Mouse (Mus musculus) neural tube, embryonic 15.5 days (tissue): Measurements from ENCODE around the gene Mtap. TPM values are rescaled to one million over a fixed set of nuclear protein-coding genes. Genes with fewer than 3 reads are reported as not detected.

ENCODE experiments used
- ATAC-seq: fragments of 200-750 bp; cut with Nextera tagmentation; 2 replicates; pipeline ENCODE4 v1.8.0; 2017; ENCODE audit warnings: mild to moderate bottlenecking, moderate TSS enrichment, moderate library complexity; ENCODE audit not compliant: low FRiP score
- H3K27ac ChIP-seq: fragments of 300-500 bp; sonication (generic); replicated peaks from 2 replicates; pipeline ENCODE4 v1.5.1; 2015; ENCODE audit warnings: mild to moderate bottlenecking, inconsistent platforms
- H3K27me3 ChIP-seq: fragments of 300-500 bp; sonication (generic); replicated peaks from 2 replicates; pipeline ENCODE4 v1.6.1; 2015; ENCODE audit warnings: inconsistent platforms
- H3K36me3 ChIP-seq: fragments of 300-500 bp; sonication (generic); 2 replicates; pipeline ENCODE4 v1.6.1; 2015; ENCODE audit warnings: inconsistent platforms
- H3K4me1 ChIP-seq: fragments of 300-500 bp; sonication (generic); 2 replicates; pipeline ENCODE4 v1.6.1; 2015; ENCODE audit warnings: inconsistent platforms
- H3K4me2 ChIP-seq: fragments of 300-500 bp; sonication (generic); 2 replicates; pipeline ENCODE4 v1.6.1; 2015; ENCODE audit warnings: inconsistent platforms, mild to moderate bottlenecking, moderate library complexity
- H3K4me3 ChIP-seq: fragments of 300-500 bp; sonication (generic); replicated peaks from 2 replicates; pipeline ENCODE4 v1.5.1; 2015; ENCODE audit warnings: mild to moderate bottlenecking, inconsistent platforms
- H3K9ac ChIP-seq: fragments of 300-500 bp; sonication (generic); replicated peaks from 2 replicates; pipeline ENCODE4 v1.6.1; 2015; ENCODE audit warnings: mild to moderate bottlenecking, inconsistent platforms
- H3K9me3 ChIP-seq: fragments of 300-500 bp; sonication (generic); replicated peaks from 2 replicates; pipeline ENCODE4 v1.6.1; 2016; ENCODE audit warnings: inconsistent platforms
- WGBS: fragments of 180-500 bp; shearing (Covaris S2); methylation state at CpG from one replicate; pipeline ENCODE4 v1.1.7; 2015; ENCODE audit warnings: mixed read lengths; 5-methylcytosine and 5-hydroxymethylcytosine counted together
- polyA plus RNA-seq: library from polyadenylated mRNA; unstranded; fragments of >200 nt; fragmentation: Nextera tagmentation; extraction: Ambion mirVana; gene quantifications from 2 replicates; pipeline ENCODE4 v1.2.1, GENCODE M21; 2015

Gene Mtap
- polyA plus RNA-seq, 1 experiment from 2014 or later: 27.1 TPM

DNA sequence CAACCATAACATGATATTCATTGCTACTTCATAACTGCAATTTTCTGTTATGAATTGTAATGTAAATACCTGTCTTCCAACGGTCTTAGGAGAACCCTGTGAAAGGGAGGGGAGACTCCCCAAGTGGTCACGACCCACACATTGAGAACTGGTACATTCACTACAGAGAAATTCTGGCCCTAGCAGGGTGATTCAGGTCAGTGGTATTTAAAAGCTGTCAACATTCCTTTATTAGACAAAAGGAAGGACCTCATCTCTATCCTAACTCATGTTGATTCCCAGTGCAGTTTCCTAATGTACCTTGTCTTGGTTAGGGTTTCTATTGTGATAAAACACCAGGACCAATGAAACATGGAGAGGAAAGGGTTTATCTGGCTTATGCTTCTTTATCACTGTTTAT is 20.9 kb upstream of the Mtap start:
- H3K27me3 ChIP-seq: no peaks in the 10 kb centered on the region
- no peaks in the 10 kb centered on the region for H3K36me3 ChIP-seq
- H3K9me3 ChIP-seq: no peaks in the 10 kb centered on the region
- H3K4me1 ChIP-seq: no peaks in the 10 kb centered on the region
- no peak overlapping the region for H3K9ac ChIP-seq
- H3K27ac ChIP-seq: no peak overlapping the region
- ATAC-seq: no peak
- 89% methylated on average over 2 of the region's 2 CpGs for WGBS
- no peak overlapping the region for H3K4me3 ChIP-seq
- no peak overlapping the region for H3K4me2 ChIP-seq

- H3K4me2 ChIP-seq: no peak overlapping the region
- H3K27ac ChIP-seq: no peak overlapping the region
- H3K4me1 ChIP-seq: no peaks in the 10 kb centered on the region
- no peak overlapping the region for H3K4me3 ChIP-seq
- no peak for ATAC-seq
- no peaks in the 10 kb centered on the region for H3K36me3 ChIP-seq
- no peaks in the 10 kb centered on the region for H3K27me3 ChIP-seq
- no peak overlapping the region for H3K9ac ChIP-seq
- H3K9me3 ChIP-seq: no peaks in the 10 kb centered on the region
Observed at GRCm38 (mm10) chr4:89119900-89120299, 17.0 kb upstream of the Mtap start.

DNA sequence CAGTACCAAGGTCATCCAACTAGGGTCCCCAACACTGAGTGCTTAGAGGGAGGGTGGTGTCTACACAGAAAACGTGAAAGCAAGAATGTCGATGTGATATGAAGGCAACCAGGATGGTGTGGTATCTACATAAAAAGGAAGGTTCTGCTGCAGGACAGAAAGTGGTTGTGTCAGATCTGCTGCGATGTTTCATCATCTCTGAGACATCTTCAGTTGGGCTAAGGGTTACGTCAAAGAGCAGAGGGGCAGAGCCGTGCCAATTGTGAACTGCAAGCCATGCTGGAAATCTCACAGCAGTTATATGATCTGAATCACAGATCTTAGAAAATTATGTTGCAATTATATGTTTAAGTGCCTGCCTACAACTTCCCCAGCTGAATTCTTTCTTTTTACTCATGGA is 16.6 kb upstream of the Mtap start:
- WGBS: 92% methylated on average over 5 of the region's 5 CpGs
- Histone ChIP-seq H3K27me3 (no peaks in the 10 kb centered on the region), H3K27ac (no peak overlapping the region), H3K9ac (no peak overlapping the region), H3K4me3 (no peak overlapping the region), H3K4me1 (no peaks in the 10 kb centered on the region), H3K36me3 (no peaks in the 10 kb centered on the region), H3K9me3 (no peaks in the 10 kb centered on the region), H3K4me2 (no peak overlapping the region)
- ATAC-seq: no peak

GRCm38 (mm10) chr4:89123446-89124243 is 13.3 kb upstream of the Mtap start:
- Histone ChIP-seq H3K4me3 (no peak overlapping the region), H3K36me3 (no peaks in the 10 kb centered on the region), H3K4me1 (peaks cover 4% of the 10 kb centered on the region; the same call in 1 of the 2 replicates), H3K27me3 (no peaks in the 10 kb centered on the region), H3K4me2 (no peak overlapping the region), H3K9me3 (no peaks in the 10 kb centered on the region), H3K9ac (no peak overlapping the region), H3K27ac (no peak overlapping the region)
- 84% methylated on average over 16 of the region's 16 CpGs for WGBS
- no peak for ATAC-seq

- H3K27ac ChIP-seq: no peak overlapping the region
- H3K9ac ChIP-seq: no peak overlapping the region
- WGBS: 58% methylated on average over 5 of the region's 5 CpGs
- H3K4me1 ChIP-seq: peaks cover 6% of the 10 kb centered on the region; the same call in 1 of the 2 replicates
- H3K4me2 ChIP-seq: no peak overlapping the region
- ATAC-seq: no peak
- no peaks in the 10 kb centered on the region for H3K9me3 ChIP-seq
- H3K36me3 ChIP-seq: no peaks in the 10 kb centered on the region
- no peak overlapping the region for H3K4me3 ChIP-seq
- H3K27me3 ChIP-seq: no peaks in the 10 kb centered on the region
Observed at GRCm38 (mm10) chr4:89127674-89128073, 9.2 kb upstream of the Mtap start.

- H3K9ac ChIP-seq: no peak overlapping the region
- 29% methylated on average over 20 of the region's 20 CpGs for WGBS
- no peak overlapping the region for H3K27ac ChIP-seq
- no peaks in the 10 kb centered on the region for H3K27me3 ChIP-seq
- H3K9me3 ChIP-seq: no peaks in the 10 kb centered on the region
- H3K4me1 ChIP-seq: peaks cover 6% of the 10 kb centered on the region; the same call in 1 of the 2 replicates
- no peaks in the 10 kb centered on the region for H3K36me3 ChIP-seq
- no peak overlapping the region for H3K4me2 ChIP-seq
- no peak for ATAC-seq
- no peak overlapping the region for H3K4me3 ChIP-seq
Observed at GRCm38 (mm10) chr4:89128080-89128936, 8.6 kb upstream of the Mtap start.

DNA sequence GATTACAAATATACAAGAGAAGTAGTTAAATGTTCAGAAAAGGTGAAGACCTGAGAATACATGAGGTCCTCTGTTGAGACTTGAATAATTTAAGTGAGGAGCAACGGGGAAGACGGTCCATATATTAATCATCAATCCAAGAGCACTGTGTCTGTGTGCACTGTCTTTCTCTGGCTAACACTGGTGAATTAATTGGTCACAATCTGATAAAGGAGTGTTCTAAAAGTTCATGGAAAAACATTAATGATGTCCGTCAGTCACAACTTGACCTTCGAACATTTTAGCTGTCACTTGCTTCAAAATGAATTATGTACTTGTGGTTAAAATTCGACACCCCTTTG is 8.0 kb upstream of the Mtap start:
- no peak overlapping the region for H3K9ac ChIP-seq
- no peaks in the 10 kb centered on the region for H3K36me3 ChIP-seq
- H3K4me1 ChIP-seq: peaks cover 6% of the 10 kb centered on the region; the same call in 1 of the 2 replicates
- no peaks in the 10 kb centered on the region for H3K27me3 ChIP-seq
- H3K9me3 ChIP-seq: no peaks in the 10 kb centered on the region
- 77% methylated on average over 5 of the region's 5 CpGs for WGBS
- no peak overlapping the region for H3K27ac ChIP-seq
- H3K4me2 ChIP-seq: no peak overlapping the region
- H3K4me3 ChIP-seq: no peak overlapping the region
- no peak; the same call in 1 of the 2 replicates for ATAC-seq

GRCm38 (mm10) chr4:89129311-89129913 is 7.5 kb upstream of the Mtap start:
- Histone ChIP-seq H3K36me3 (no peaks in the 10 kb centered on the region), H3K4me2 (peak overlapping the region; percentile 50), H3K4me1 (peaks cover 6% of the 10 kb centered on the region; the same call in 1 of the 2 replicates), H3K9me3 (no peaks in the 10 kb centered on the region), H3K4me3 (peak overlapping the region; percentile 15; the same call in 1 of the 2 replicates), H3K9ac (no peak overlapping the region), H3K27me3 (no peaks in the 10 kb centered on the region), H3K27ac (no peak overlapping the region)
- peak; percentile 84 for ATAC-seq
- 6% methylated on average over 5 of the region's 5 CpGs for WGBS

DNA sequence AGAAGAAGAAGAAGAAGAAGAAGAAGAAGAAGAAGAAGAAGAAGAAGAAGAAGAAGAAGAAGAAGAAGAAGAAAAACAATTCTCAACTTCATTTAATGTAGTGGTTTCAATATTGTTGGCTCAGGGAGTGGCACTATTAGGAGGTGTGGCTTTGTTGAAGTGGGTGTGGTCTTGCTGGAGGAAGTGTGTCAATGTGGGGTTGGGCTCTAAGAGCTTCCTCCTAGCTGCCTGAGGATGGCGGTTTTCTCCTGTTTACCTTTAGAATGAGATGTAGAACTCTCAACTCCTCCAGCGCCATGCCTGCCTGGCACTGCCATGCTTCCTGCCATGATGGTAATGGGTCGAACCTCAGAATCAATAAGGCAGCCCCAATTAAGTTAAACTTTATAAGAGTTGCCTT is 5.1 kb upstream of the Mtap start:
- Histone ChIP-seq H3K4me2 (no peak overlapping the region), H3K4me3 (no peak overlapping the region), H3K9me3 (no peaks in the 10 kb centered on the region), H3K27ac (no peak overlapping the region), H3K9ac (no peak overlapping the region), H3K36me3 (no peaks in the 10 kb centered on the region), H3K4me1 (peaks cover 12% of the 10 kb centered on the region), H3K27me3 (no peaks in the 10 kb centered on the region)
- 87% methylated on average over 3 of the region's 3 CpGs for WGBS
- no peak for ATAC-seq

- Histone ChIP-seq H3K27ac (0 out of 2 replicates have a peak overlapping the region, but pooled peaks have one; percentile 75), H3K4me3 (peak overlapping the region; percentile 84), H3K9me3 (no peaks in the 10 kb centered on the region), H3K4me2 (peak overlapping the region; percentile 90), H3K4me1 (peaks cover 26% of the 10 kb centered on the region), H3K36me3 (no peaks in the 10 kb centered on the region), H3K9ac (0 out of 2 replicates have a peak overlapping the region, but pooled peaks have one; percentile 71), H3K27me3 (no peaks in the 10 kb centered on the region)
- no peak for ATAC-seq
- 32% methylated on average over 3 of the region's 3 CpGs for WGBS
Observed at GRCm38 (mm10) chr4:89136356-89136755, 566 bp upstream of the Mtap start.

DNA sequence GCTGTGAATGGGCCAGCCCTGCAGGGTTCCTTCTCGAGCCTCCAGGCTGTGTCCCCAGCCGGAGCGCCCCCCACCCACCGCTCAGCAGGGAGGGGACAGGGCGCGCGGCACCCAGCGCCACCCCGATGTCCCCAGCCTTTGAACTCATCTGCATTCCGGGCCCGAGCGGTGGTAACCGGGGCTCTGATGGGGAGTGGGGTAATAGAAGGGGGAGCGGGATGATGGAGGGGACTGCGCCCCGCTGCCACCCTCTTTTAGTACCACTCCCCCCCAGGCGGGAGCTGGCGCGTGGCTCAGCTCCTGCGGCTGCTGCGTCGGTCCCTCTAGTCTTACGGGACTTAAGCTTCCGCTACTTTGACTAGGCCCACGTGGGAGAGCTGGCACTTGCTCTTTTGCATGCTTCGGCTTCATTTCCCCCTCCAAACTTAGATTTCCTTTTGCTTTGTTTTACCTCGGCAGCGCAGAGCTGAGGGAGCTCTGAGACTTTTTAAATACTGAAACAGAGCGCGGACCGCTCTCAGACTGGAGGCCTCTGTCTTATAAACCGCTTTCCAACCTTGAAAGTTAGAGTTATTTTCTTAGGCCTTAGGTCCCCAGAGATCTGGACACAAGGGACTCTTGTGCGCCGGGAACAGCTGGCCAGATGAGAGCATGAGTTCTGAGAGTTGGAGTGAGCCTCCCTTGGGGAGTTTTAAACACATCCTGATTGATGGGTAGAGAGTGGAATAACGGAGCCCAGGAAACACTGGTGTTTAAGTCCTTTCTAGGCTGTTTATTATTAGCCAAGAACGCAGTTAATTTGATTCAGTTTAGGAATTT is 829 bp downstream of the Mtap start:
- Histone ChIP-seq H3K9me3 (no peaks in the 10 kb centered on the region), H3K27me3 (no peaks in the 10 kb centered on the region), H3K4me2 (peak overlapping the region; percentile 90), H3K4me3 (peak overlapping the region; percentile 84), H3K27ac (peak overlapping the region; percentile 75), H3K9ac (peak overlapping the region; percentile 71), H3K4me1 (peaks cover 26% of the 10 kb centered on the region), H3K36me3 (no peaks in the 10 kb centered on the region)
- WGBS: under 1% methylated on average over 36 of the region's 36 CpGs
- peak; percentile 79 for ATAC-seq
